Mouse (Mus musculus): ENCODE results near the gene Osbpl3.

DNA sequence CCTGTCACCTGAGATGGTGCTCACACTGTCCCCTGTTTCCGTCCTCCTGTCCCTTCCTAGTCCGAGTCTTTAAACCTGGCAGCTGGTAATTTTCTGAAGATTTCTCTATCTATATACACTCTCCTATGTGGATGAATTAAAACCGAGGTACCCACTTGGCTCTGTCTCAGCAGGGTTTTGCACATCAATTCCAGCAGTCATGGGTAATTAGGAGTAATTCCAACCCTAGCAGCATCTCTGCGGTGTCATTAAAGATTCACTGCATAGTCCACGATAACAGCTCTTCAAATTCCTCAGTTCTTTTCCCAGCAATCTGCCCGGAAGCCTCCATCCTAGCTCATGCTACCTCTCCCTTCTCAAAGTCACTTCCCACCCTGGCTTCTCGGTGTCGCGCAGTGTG lies 33.4 kb upstream of the Osbpl3 start:
- TF ChIP-seq POLR2A (IDR thresholded peaks at IDR 0.05; ENCODE audit: borderline replicate concordance, insufficient read depth, low read length) = no peak
- TF ChIP-seq CTCF (IDR thresholded peaks at IDR 0.05; ENCODE audit: borderline replicate concordance, insufficient read depth, low read depth, low read length) = no peak
